Mouse (Mus musculus): ENCODE results near the gene Spata18. TPM values are rescaled to one million over a fixed set of nuclear protein-coding genes. Genes with fewer than 3 reads are reported as not detected.

Gene Spata18
- total and polyA plus RNA-seq, 2 experiments from 2014 or later = 0.69 to 1.9 TPM

DNA sequence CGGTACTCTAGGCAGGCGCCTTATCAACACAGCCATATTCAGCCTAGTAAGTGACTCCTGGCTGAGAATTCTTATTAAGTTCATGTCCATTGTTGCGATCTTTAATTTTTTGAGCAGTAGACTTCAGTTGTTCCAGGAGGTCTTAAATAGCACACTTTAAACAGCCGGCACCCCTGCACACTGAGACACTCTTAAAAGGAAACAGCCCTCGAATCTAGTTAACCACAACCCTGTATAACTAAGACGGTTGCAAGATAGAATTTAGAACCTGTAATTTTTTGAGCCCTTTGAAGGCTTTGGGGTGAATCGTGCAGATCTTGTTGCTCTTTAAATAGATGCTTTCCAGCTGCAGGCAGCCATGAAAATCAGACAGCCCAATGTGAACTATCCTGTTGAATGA is 36.0 kb upstream of the Spata18 start:
- DNase-seq (ENCODE audit: low spot score) (no peak), ATAC-seq (ENCODE audit: low FRiP score) (no peak)
- Histone ChIP-seq H3K27ac (ENCODE audit: low read depth, low read length) (no peak overlapping the region), H3K4me3 (ENCODE audit: low read depth, low read length) (no peak overlapping the region), H3K4me2 (ENCODE audit: low read depth, low read length, poor library complexity, severe bottlenecking) (no peak overlapping the region), H3K9me3 (ENCODE audit: low read length) (0 out of 2 replicates have a peak, but pooled peaks cover 5% of the 10 kb centered on the region), H3K9ac (replicated peaks; ENCODE audit: low read length, poor library complexity, severe bottlenecking) (no peak overlapping the region), H3K36me3 (ENCODE audit: insufficient read depth, low read length) (no peaks in the 10 kb centered on the region), H3K4me1 (ENCODE audit: insufficient read depth, low read length) (no peaks in the 10 kb centered on the region), H3K27me3 (ENCODE audit: insufficient read depth, low read length) (no peaks in the 10 kb centered on the region)
- no peak for TF ChIP-seq CTCF (IDR thresholded peaks at IDR 0.05)
- WGBS = 61% methylated on average over 7 of the region's 7 CpGs

DNA sequence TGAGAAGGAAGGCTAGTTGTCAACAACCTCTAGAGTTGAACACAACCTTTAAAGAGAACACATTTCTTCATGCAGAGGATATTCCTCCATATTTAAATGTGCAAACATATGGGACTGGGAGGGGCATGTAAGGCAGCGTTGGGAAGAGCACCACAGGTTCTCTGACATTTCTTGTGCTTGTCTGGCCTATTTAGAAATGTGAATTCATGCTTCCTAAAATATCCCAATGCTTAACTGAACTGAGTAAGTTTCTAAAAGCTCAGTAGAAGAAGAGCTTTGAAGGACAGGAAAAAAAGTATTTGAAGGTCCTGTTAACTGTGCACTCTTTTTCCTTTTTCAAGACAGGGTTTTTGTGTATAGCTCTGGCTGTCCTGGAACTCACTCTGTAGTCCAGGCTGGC is 32.2 kb upstream of the Spata18 start:
- H3K9ac ChIP-seq (replicated peaks; ENCODE audit: low read length, poor library complexity, severe bottlenecking) = no peak overlapping the region
- no peak overlapping the region for H3K4me3 ChIP-seq (ENCODE audit: low read depth, low read length)
- H3K36me3 ChIP-seq (ENCODE audit: insufficient read depth, low read length) = no peaks in the 10 kb centered on the region
- ATAC-seq (ENCODE audit: low FRiP score) = no peak
- H3K4me1 ChIP-seq (ENCODE audit: insufficient read depth, low read length) = no peaks in the 10 kb centered on the region
- H3K4me2 ChIP-seq (ENCODE audit: low read depth, low read length, poor library complexity, severe bottlenecking) = no peak overlapping the region
- no peaks in the 10 kb centered on the region for H3K27me3 ChIP-seq (ENCODE audit: insufficient read depth, low read length)
- no peak for TF ChIP-seq CTCF (IDR thresholded peaks at IDR 0.05)
- DNase-seq (ENCODE audit: low spot score) = no peak
- H3K27ac ChIP-seq (ENCODE audit: low read depth, low read length) = no peak overlapping the region
- no peaks in the 10 kb centered on the region for H3K9me3 ChIP-seq (ENCODE audit: low read length)
- WGBS = 79% methylated on average over 1 of the region's 1 CpGs

DNA sequence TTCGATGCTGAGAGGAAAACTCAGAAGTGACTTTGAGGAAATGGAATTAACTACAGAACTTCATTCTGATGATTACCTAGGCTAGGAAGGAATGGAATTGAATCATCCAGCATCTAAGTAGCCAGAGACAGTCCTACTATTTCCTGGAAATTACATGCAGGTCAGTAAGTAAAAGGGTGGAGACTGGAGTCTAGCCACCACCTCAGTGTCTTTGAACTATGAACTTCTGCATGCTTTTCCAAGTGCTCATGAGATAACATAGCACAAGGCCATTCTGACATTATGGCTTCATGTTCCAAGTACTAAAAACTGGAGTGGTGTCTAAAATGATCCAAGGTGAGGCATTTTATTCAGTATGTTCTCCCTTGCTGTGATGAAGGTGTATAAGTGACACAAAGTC is 25.7 kb upstream of the Spata18 start:
- 74% methylated on average over 1 of the region's 1 CpGs for WGBS
- no peak overlapping the region for H3K4me3 ChIP-seq (ENCODE audit: low read depth, low read length)
- ATAC-seq (ENCODE audit: low FRiP score) = no peak
- no peak for DNase-seq (ENCODE audit: low spot score)
- no peak overlapping the region for H3K27ac ChIP-seq (ENCODE audit: low read depth, low read length)
- H3K9ac ChIP-seq (replicated peaks; ENCODE audit: low read length, poor library complexity, severe bottlenecking) = no peak overlapping the region
- H3K4me1 ChIP-seq (ENCODE audit: insufficient read depth, low read length) = no peaks in the 10 kb centered on the region
- TF ChIP-seq CTCF (IDR thresholded peaks at IDR 0.05) = no peak
- H3K4me2 ChIP-seq (ENCODE audit: low read depth, low read length, poor library complexity, severe bottlenecking) = no peak overlapping the region
- no peaks in the 10 kb centered on the region for H3K9me3 ChIP-seq (ENCODE audit: low read length)
- no peaks in the 10 kb centered on the region for H3K36me3 ChIP-seq (ENCODE audit: insufficient read depth, low read length)
- H3K27me3 ChIP-seq (ENCODE audit: insufficient read depth, low read length) = no peaks in the 10 kb centered on the region

DNA sequence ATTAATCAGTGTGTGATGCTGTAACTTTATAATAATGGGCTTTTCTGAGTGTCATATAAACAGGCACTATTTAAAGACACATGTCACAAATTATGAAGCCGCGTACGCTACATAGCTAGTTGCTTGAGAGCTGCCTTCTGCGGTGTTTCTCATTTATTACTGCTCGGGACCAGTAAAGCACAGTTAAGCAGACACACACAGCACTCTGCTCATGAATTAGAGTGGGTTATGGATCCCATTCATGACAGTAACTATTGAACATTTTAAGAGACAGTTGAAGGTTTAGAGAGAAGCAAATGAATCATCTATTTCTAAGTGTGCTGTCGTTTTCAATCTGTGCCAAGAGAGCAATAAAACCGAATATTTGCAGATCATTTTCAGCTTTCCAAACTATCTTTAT is 24.3 kb upstream of the Spata18 start:
- no peak for DNase-seq (ENCODE audit: low spot score)
- H3K9me3 ChIP-seq (ENCODE audit: low read length) = no peaks in the 10 kb centered on the region
- no peaks in the 10 kb centered on the region for H3K27me3 ChIP-seq (ENCODE audit: insufficient read depth, low read length)
- no peak overlapping the region for H3K4me3 ChIP-seq (ENCODE audit: low read depth, low read length)
- TF ChIP-seq CTCF (IDR thresholded peaks at IDR 0.05) = no peak
- no peak for ATAC-seq (ENCODE audit: low FRiP score)
- H3K27ac ChIP-seq (ENCODE audit: low read depth, low read length) = no peak overlapping the region
- no peak overlapping the region for H3K9ac ChIP-seq (replicated peaks; ENCODE audit: low read length, poor library complexity, severe bottlenecking)
- no peaks in the 10 kb centered on the region for H3K4me1 ChIP-seq (ENCODE audit: insufficient read depth, low read length)
- no peaks in the 10 kb centered on the region for H3K36me3 ChIP-seq (ENCODE audit: insufficient read depth, low read length)
- no peak overlapping the region for H3K4me2 ChIP-seq (ENCODE audit: low read depth, low read length, poor library complexity, severe bottlenecking)
- 89% methylated on average over 7 of the region's 7 CpGs for WGBS

DNA sequence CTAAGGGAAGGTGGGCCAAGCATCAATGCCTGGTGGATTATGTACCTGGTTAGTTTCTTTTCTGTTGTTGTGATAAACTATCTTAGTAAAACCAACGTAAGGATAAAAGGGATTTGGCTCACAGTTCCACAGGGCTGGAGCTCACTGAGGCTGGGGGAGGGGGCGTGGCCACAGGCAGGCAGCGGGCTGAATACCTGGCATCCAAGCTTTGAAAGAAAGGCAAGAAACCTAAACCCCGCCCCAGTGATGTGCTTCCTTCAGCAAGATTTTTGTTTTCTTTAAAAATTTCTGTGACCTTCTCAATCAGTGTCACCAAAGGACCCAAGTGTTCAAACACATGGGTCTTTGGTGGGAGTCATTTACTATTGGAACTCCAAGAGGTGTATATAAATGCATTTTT is 23.6 kb upstream of the Spata18 start:
- no peak for DNase-seq (ENCODE audit: low spot score)

DNA sequence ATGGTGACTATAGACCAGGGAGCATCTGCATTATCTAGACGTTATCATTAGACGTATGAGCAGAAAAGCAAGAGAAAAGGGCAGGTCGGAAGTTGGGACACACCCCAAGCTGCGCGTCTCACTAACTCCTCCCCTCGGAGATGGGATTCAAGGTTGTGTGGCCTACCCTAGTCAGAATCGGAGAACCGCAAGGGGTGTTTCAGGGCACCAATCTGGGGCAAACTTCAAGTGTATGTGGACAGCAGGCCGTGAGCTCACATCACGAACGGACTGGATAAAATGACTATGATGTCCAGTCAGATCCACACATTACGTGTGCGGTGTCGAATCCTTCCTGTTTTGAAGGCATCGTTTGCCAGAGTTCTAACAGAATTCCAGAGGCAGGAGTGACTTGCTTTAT is 23.2 kb upstream of the Spata18 start:
- DNase-seq (ENCODE audit: low spot score) (no peak), ATAC-seq (ENCODE audit: low FRiP score) (no peak)
- Histone ChIP-seq H3K36me3 (ENCODE audit: insufficient read depth, low read length) (no peaks in the 10 kb centered on the region), H3K9ac (replicated peaks; ENCODE audit: low read length, poor library complexity, severe bottlenecking) (no peak overlapping the region), H3K27me3 (ENCODE audit: insufficient read depth, low read length) (no peaks in the 10 kb centered on the region), H3K4me2 (ENCODE audit: low read depth, low read length, poor library complexity, severe bottlenecking) (no peak overlapping the region), H3K4me1 (ENCODE audit: insufficient read depth, low read length) (no peaks in the 10 kb centered on the region), H3K4me3 (ENCODE audit: low read depth, low read length) (no peak overlapping the region), H3K9me3 (ENCODE audit: low read length) (no peaks in the 10 kb centered on the region), H3K27ac (ENCODE audit: low read depth, low read length) (no peak overlapping the region)
- no peak for TF ChIP-seq CTCF (IDR thresholded peaks at IDR 0.05)
- WGBS = 83% methylated on average over 15 of the region's 15 CpGs

More for the DNA sequence above, 23.6 kb upstream of the Spata18 start:
- no peaks in the 10 kb centered on the region for H3K9me3 ChIP-seq (ENCODE audit: low read length)
- TF ChIP-seq CTCF (IDR thresholded peaks at IDR 0.05) = no peak
- no peak for ATAC-seq (ENCODE audit: low FRiP score)
- no peak overlapping the region for H3K27ac ChIP-seq (ENCODE audit: low read depth, low read length)
- no peaks in the 10 kb centered on the region for H3K4me1 ChIP-seq (ENCODE audit: insufficient read depth, low read length)
- H3K4me2 ChIP-seq (ENCODE audit: low read depth, low read length, poor library complexity, severe bottlenecking) = no peak overlapping the region
- H3K27me3 ChIP-seq (ENCODE audit: insufficient read depth, low read length) = no peaks in the 10 kb centered on the region
- H3K9ac ChIP-seq (replicated peaks; ENCODE audit: low read length, poor library complexity, severe bottlenecking) = no peak overlapping the region
- WGBS = 64% methylated on average over 4 of the region's 4 CpGs
- no peak overlapping the region for H3K4me3 ChIP-seq (ENCODE audit: low read depth, low read length)
- H3K36me3 ChIP-seq (ENCODE audit: insufficient read depth, low read length) = no peaks in the 10 kb centered on the region
